Mouse (Mus musculus) stomach, postnatal 0 days (tissue): Measurements from ENCODE around the gene Hspa12b. TPM values are rescaled to one million over a fixed set of nuclear protein-coding genes. Genes with fewer than 3 reads are reported as not detected.
A peak's percentile ranks its signal among the peaks of the same experiment; 100 is the strongest.

Source experiments
- ATAC-seq: fragments of 200-750 bp; cut with Nextera tagmentation; 2 replicates; pipeline ENCODE4 v1.8.0; 2017; ENCODE audit not compliant: low FRiP score, low TSS enrichment
- DNase-seq: peaks from one replicate; pipeline ENCODE4 v3.0.0-alpha.2; 2016; ENCODE audit warnings: low spot score
- H3K27ac ChIP-seq: fragments of 300-500 bp; sonication (generic); replicated peaks from 2 replicates; pipeline ENCODE4 v1.5.1; 2014; ENCODE audit warnings: mild to moderate bottlenecking, control low read depth
- H3K27me3 ChIP-seq: fragments of 300-500 bp; sonication (generic); 2 replicates; pipeline ENCODE4 v1.6.1; 2014; ENCODE audit warnings: low read length; ENCODE audit not compliant: control insufficient read depth, insufficient read depth
- H3K36me3 ChIP-seq: fragments of 300-500 bp; sonication (generic); 2 replicates; pipeline ENCODE4 v1.6.1; 2014; ENCODE audit warnings: low read length, mixed read lengths; ENCODE audit not compliant: control insufficient read depth, insufficient read depth
- H3K4me1 ChIP-seq: fragments of 300-500 bp; sonication (generic); replicated peaks from 2 replicates; pipeline ENCODE4 v1.6.1; 2014; ENCODE audit warnings: antibody characterized with exemption; ENCODE audit not compliant: control insufficient read depth, insufficient read depth
- H3K4me2 ChIP-seq: fragments of 300-500 bp; sonication (generic); replicated peaks from 2 replicates; pipeline ENCODE4 v1.6.1; 2014; ENCODE audit warnings: low read depth, mild to moderate bottlenecking, control low read depth, moderate library complexity
- H3K4me3 ChIP-seq: fragments of 300-500 bp; sonication (generic); 2 replicates; pipeline ENCODE4 v1.5.1; 2014; ENCODE audit warnings: low read depth, low read length, control low read depth
- H3K9ac ChIP-seq: fragments of 300-500 bp; sonication (generic); 2 replicates; pipeline ENCODE4 v1.6.1; 2014; ENCODE audit warnings: mild to moderate bottlenecking, low read length, control low read depth, mixed read lengths
- H3K9me3 ChIP-seq: fragments of 300-500 bp; sonication (generic); 2 replicates; pipeline ENCODE4 v1.6.1; 2016; ENCODE audit warnings: low read length; ENCODE audit not compliant: control insufficient read depth
- CTCF ChIP-seq: IDR thresholded peaks from 2 replicates; pipeline ENCODE4 v1.5.1; 2016; ENCODE audit warnings: antibody characterized with exemption, low read depth, mild to moderate bottlenecking, moderate library complexity
- EP300 ChIP-seq: optimal IDR thresholded peaks from 2 replicates; pipeline ENCODE3; 2016; ENCODE audit warnings: antibody characterized with exemption
- WGBS: fragments of 180-500 bp; shearing (Covaris S2); extraction: QIAGEN DNeasy Blood & Tissue Kit; methylation state at CpG from one replicate; pipeline ENCODE4 v1.1.7; 2014; 5-methylcytosine and 5-hydroxymethylcytosine counted together
- polyA plus RNA-seq: library from polyadenylated mRNA; unstranded; fragments of >200 nt; fragmentation: Nextera tagmentation; extraction: Ambion mirVana; gene quantifications from 2 replicates; pipeline ENCODE4 v1.2.1, GENCODE M21; 2015

Hspa12b gene
- polyA plus RNA-seq, 1 experiment from 2014 or later: 4.2 TPM

- DNase-seq (no peak), ATAC-seq (no peak)
- H3K9ac ChIP-seq: no peak overlapping the region
- H3K36me3 ChIP-seq: 0 out of 2 replicates have a peak, but pooled peaks cover 2% of the 10 kb centered on the region
- H3K9me3 ChIP-seq: no peaks in the 10 kb centered on the region
- H3K27me3 ChIP-seq: no peaks in the 10 kb centered on the region
- WGBS: 46% methylated on average over 3 of the region's 3 CpGs
- H3K27ac ChIP-seq: peak overlapping the region; percentile 73; the same call in 1 of the 2 replicates
- no peak for TF ChIP-seq EP300
- no peak for TF ChIP-seq CTCF
- H3K4me1 ChIP-seq: peaks cover 23% of the 10 kb centered on the region
- no peak overlapping the region for H3K4me2 ChIP-seq
- no peak overlapping the region for H3K4me3 ChIP-seq
Measured at GRCm38 (mm10) chr2:131175286-131175944, 48.3 kb downstream of the Hspa12b start.

- no peak overlapping the region for H3K4me3 ChIP-seq
- no peak overlapping the region for H3K9ac ChIP-seq
Measured at GRCm38 (mm10) chr2:131175945-131176309, 48.8 kb downstream of the Hspa12b start.

GRCm38 (mm10) chr2:131176491-131176890 lies 49.4 kb downstream of the Hspa12b start:
- Histone ChIP-seq H3K36me3 (0 out of 2 replicates have a peak, but pooled peaks cover 2% of the 10 kb centered on the region), H3K4me3 (peak overlapping the region; percentile 79; the same call in 1 of the 2 replicates), H3K27ac (peak overlapping the region; percentile 73), H3K27me3 (no peaks in the 10 kb centered on the region), H3K4me2 (peak overlapping the region; percentile 90), H3K4me1 (peaks cover 23% of the 10 kb centered on the region), H3K9ac (peak overlapping the region; percentile 27; the same call in 1 of the 2 replicates), H3K9me3 (no peaks in the 10 kb centered on the region)
- no peak for TF ChIP-seq CTCF
- no peak for TF ChIP-seq EP300
- ATAC-seq (peak; percentile 71), DNase-seq (peak; percentile 87)
- WGBS: 43% methylated on average over 5 of the region's 5 CpGs

More at GRCm38 (mm10) chr2:131175945-131176309, 48.8 kb downstream of the Hspa12b start:
- TF ChIP-seq CTCF (no peak), EP300 (no peak)
- Histone ChIP-seq H3K4me2 (peak overlapping the region; percentile 90; the same call in 1 of the 2 replicates), H3K27ac (peak overlapping the region; percentile 73), H3K9me3 (no peaks in the 10 kb centered on the region), H3K36me3 (0 out of 2 replicates have a peak, but pooled peaks cover 2% of the 10 kb centered on the region), H3K27me3 (no peaks in the 10 kb centered on the region), H3K4me1 (peaks cover 23% of the 10 kb centered on the region)
- no peak for DNase-seq
- ATAC-seq: no peak
- WGBS: 66% methylated on average over 1 of the region's 1 CpGs

- 50% methylated on average over 9 of the region's 9 CpGs for WGBS
- Histone ChIP-seq H3K27me3 (no peaks in the 10 kb centered on the region), H3K27ac (peak overlapping the region; percentile 73)
Measured at GRCm38 (mm10) chr2:131177932-131178331, 50.9 kb downstream of the Hspa12b start.

GRCm38 (mm10) chr2:131178828-131179245 lies 51.8 kb downstream of the Hspa12b start:
- peak overlapping the region; percentile 98 for H3K27ac ChIP-seq
- TF ChIP-seq CTCF (no peak), EP300 (no peak)
- H3K9me3 ChIP-seq: no peaks in the 10 kb centered on the region
- H3K4me2 ChIP-seq: peak overlapping the region; percentile 90
- ATAC-seq: no peak
- H3K4me3 ChIP-seq: peak overlapping the region; percentile 79
- WGBS: 17% methylated on average over 26 of the region's 26 CpGs
- no peaks in the 10 kb centered on the region for H3K36me3 ChIP-seq
- H3K9ac ChIP-seq: peak overlapping the region; percentile 95
- H3K27me3 ChIP-seq: no peaks in the 10 kb centered on the region
- H3K4me1 ChIP-seq: peaks cover 23% of the 10 kb centered on the region
- DNase-seq: peak; percentile 47

More at GRCm38 (mm10) chr2:131177932-131178331, 50.9 kb downstream of the Hspa12b start:
- Histone ChIP-seq H3K4me3 (peak overlapping the region; percentile 79), H3K36me3 (no peaks in the 10 kb centered on the region), H3K9ac (peak overlapping the region; percentile 95), H3K4me2 (peak overlapping the region; percentile 90), H3K4me1 (peaks cover 23% of the 10 kb centered on the region), H3K9me3 (no peaks in the 10 kb centered on the region)
- TF ChIP-seq EP300 (no peak), CTCF (no peak)
- no peak for DNase-seq
- no peak for ATAC-seq
